Mouse (Mus musculus): ENCODE results near the gene Fbxo8. TPM values are rescaled to one million over a fixed set of nuclear protein-coding genes. Genes with fewer than 3 reads are reported as not detected.

Gene Fbxo8
- total and polyA plus RNA-seq, 3 experiments = 17.0 to 28.8 TPM; not detected in 1

DNA sequence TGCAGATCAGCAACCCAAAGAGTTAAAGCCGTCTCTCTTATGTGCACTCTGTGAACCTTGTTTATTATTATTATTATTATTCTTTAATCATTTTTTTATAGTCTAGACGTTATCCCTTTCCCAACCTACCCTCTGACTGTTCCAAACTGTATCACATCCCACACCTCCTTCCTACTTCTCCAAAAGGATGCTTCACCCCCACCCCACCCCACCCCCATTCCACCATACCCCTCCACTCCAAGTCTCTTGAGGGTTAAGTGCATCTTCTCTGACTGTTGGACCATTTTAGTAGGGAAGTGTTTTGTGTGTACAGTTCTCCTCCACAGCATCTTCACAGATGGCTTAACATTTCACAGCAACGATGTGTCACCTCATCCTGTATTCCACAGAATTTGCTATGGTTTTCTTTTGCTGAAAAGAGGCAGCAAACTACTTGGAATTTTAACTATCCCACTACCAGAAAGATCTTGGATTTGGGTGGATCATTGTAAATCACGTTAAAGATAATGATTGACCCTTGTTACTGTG is 41.9 kb upstream of the Fbxo8 start:
- Histone ChIP-seq H3K9me3 (replicated peaks; ENCODE audit: insufficient read depth, low read length) (no peaks in the 10 kb centered on the region), H3K36me3 (ENCODE audit: control insufficient read depth in 1 of 2, insufficient read depth in 2 of 2, low read length in 2 of 2) (no peaks in the 10 kb centered on the region), H3K79me2 (ENCODE audit: control insufficient read depth, insufficient read depth, low read length, poor library complexity) (no peaks in the 10 kb centered on the region), H3K27me3 (ENCODE audit: control insufficient read depth in 1 of 2, insufficient read depth in 2 of 2, low read length in 2 of 2) (no peaks in the 10 kb centered on the region), H3K4me3 (ENCODE audit: control insufficient read depth in 1 of 2, insufficient read depth in 1 of 2, low read depth in 2 of 2, low read length in 2 of 2) (no peak overlapping the region), H3K9ac (ENCODE audit: control insufficient read depth, low read depth, low read length, poor library complexity, severe bottlenecking) (no peak overlapping the region), H3K4me1 (ENCODE audit: control insufficient read depth in 1 of 2, insufficient read depth in 2 of 2, low read length in 2 of 2) (no peaks in the 10 kb centered on the region), H3K27ac (ENCODE audit: control insufficient read depth, low read depth, low read length) (no peak overlapping the region)
- TF ChIP-seq NRF1 (IDR thresholded peaks at IDR 0.05; ENCODE audit: insufficient read depth, low read depth, low read length, poor library complexity, severe bottlenecking) (no peak), MYC (IDR thresholded peaks at IDR 0.05; ENCODE audit: low read depth, low read length) (no peak), ZKSCAN1 (IDR thresholded peaks at IDR 0.05; ENCODE audit: low read depth, low read length) (no peak), ZNF384 (IDR thresholded peaks at IDR 0.05; ENCODE audit: low read depth, low read length) (no peak), RAD21 (IDR thresholded peaks at IDR 0.05; ENCODE audit: low read depth, low read length) (no peak), CHD2 (IDR thresholded peaks at IDR 0.05; ENCODE audit: low read length) (no peak), TCF12 (IDR thresholded peaks at IDR 0.05; ENCODE audit: low read depth, low read length) (no peak), EP300 (IDR thresholded peaks at IDR 0.05; ENCODE audit: low read depth in 1 of 2, low read length in 2 of 2) (no peak), UBTF (IDR thresholded peaks at IDR 0.05; ENCODE audit: borderline replicate concordance, insufficient read depth, low read depth, low read length) (no peak), SIN3A (IDR thresholded peaks at IDR 0.05; ENCODE audit: low read length) (no peak), POLR2AphosphoS5 (IDR thresholded peaks at IDR 0.05; ENCODE audit: borderline replicate concordance, low read depth, low read length) (no peak), MYB (IDR thresholded peaks at IDR 0.05; ENCODE audit: low read depth, low read length) (no peak), E2F4 (IDR thresholded peaks at IDR 0.05; ENCODE audit: borderline replicate concordance, low read depth, low read length) (no peak)
- DNase-seq (ENCODE audit: low read depth, low spot score) = no peak

DNA sequence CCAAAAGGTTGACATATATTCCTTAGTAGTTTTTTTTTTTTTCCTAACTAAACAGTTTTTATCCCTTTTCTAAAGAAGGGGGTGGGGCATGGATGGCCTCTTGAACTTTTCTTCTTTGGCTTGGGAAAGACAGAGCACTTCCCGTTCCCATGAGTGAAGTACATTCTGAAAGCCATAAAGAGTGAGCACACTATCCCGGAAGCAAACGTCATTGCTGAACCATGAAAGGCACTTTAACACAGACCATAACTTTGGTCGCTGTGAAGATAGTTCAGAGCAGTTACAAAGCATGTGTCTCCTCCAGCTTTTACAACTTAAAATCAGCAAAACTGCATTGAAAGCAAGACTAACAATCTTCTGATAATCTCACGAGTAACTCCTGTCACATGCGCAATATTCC is 32.0 kb upstream of the Fbxo8 start:
- Histone ChIP-seq H3K36me3 (ENCODE audit: control insufficient read depth in 1 of 2, insufficient read depth in 2 of 2, low read length in 2 of 2) (no peaks in the 10 kb centered on the region), H3K4me1 (ENCODE audit: control insufficient read depth in 1 of 2, insufficient read depth in 2 of 2, low read length in 2 of 2) (no peaks in the 10 kb centered on the region), H3K79me2 (ENCODE audit: control insufficient read depth, insufficient read depth, low read length, poor library complexity) (no peaks in the 10 kb centered on the region), H3K27ac (ENCODE audit: control insufficient read depth, low read depth, low read length) (no peak overlapping the region), H3K9ac (ENCODE audit: control insufficient read depth, low read depth, low read length, poor library complexity, severe bottlenecking) (no peak overlapping the region), H3K27me3 (ENCODE audit: control insufficient read depth in 1 of 2, insufficient read depth in 2 of 2, low read length in 2 of 2) (no peaks in the 10 kb centered on the region), H3K9me3 (replicated peaks; ENCODE audit: insufficient read depth, low read length) (no peaks in the 10 kb centered on the region), H3K4me3 (ENCODE audit: control insufficient read depth in 1 of 2, insufficient read depth in 1 of 2, low read depth in 2 of 2, low read length in 2 of 2) (no peak overlapping the region)
- TF ChIP-seq CHD1 (IDR thresholded peaks at IDR 0.05; ENCODE audit: low read depth, low read length) (no peak), GABPA (IDR thresholded peaks at IDR 0.05; ENCODE audit: low read depth, low read length) (no peak), E2F4 (IDR thresholded peaks at IDR 0.05; ENCODE audit: borderline replicate concordance, low read depth, low read length) (no peak), MAX (IDR thresholded peaks at IDR 0.05; ENCODE audit: low read length) (no peak), MAZ (IDR thresholded peaks at IDR 0.05; ENCODE audit: low read depth, low read length) (no peak), JUND (IDR thresholded peaks at IDR 0.05; ENCODE audit: low read depth, low read length) (no peak), EP300 (IDR thresholded peaks at IDR 0.05; ENCODE audit: low read depth in 1 of 2, low read length in 2 of 2) (no peak), MYB (IDR thresholded peaks at IDR 0.05; ENCODE audit: low read depth, low read length) (no peak), POLR2A (IDR thresholded peaks at IDR 0.05; ENCODE audit: control insufficient read depth in 1 of 2, insufficient read depth in 1 of 2, low read depth in 1 of 2, low read length in 2 of 2, poor library complexity in 1 of 2) (no peak), MAFK (IDR thresholded peaks at IDR 0.05; ENCODE audit: borderline replicate concordance, low read depth, low read length) (no peak), HCFC1 (IDR thresholded peaks at IDR 0.05; ENCODE audit: low read depth, low read length) (no peak), POLR2AphosphoS2 (IDR thresholded peaks at IDR 0.05; ENCODE audit: low read length) (no peak), ELF1 (IDR thresholded peaks at IDR 0.05; ENCODE audit: low read depth, low read length) (no peak), POLR2AphosphoS5 (IDR thresholded peaks at IDR 0.05; ENCODE audit: borderline replicate concordance, low read depth, low read length) (no peak), ZKSCAN1 (IDR thresholded peaks at IDR 0.05; ENCODE audit: low read depth, low read length) (no peak), SIN3A (IDR thresholded peaks at IDR 0.05; ENCODE audit: low read length) (no peak), USF1 (IDR thresholded peaks at IDR 0.05; ENCODE audit: low read depth, low read length) (no peak), GATA1 (IDR thresholded peaks at IDR 0.05; ENCODE audit: low read depth, low read length) (no peak), TCF12 (IDR thresholded peaks at IDR 0.05; ENCODE audit: low read depth, low read length) (no peak)
- no peak for DNase-seq (ENCODE audit: low read depth, low spot score)
